In genomic region chr3:89558972-89559910, GRCm38 (mm10) we compare ENCODE assay signal across 12 mouse cellular contexts. TPM values are rescaled to one million over a fixed set of nuclear protein-coding genes. Genes with fewer than 3 reads are reported as not detected.
DNase-seq lines count a peak whose midpoint lies in the region; ATAC-seq and TF ChIP-seq lines count a peak whose summit lies in the region.
"Had no signal": no experiment of that assay in that cellular context is flagged by ENCODE, and none has a peak within 500 bp of the region (broad histone marks: within the 10 kb centered on the region; RNA-seq: fewer than 3 reads in every experiment).

No protein-coding gene starts in this region.

- no peaks in the 10 kb centered on the region; a peak in 1 of 4 replicates for H3K36me3 ChIP-seq in MEL (ENCODE audit: control insufficient read depth in 1 of 2, insufficient read depth in 2 of 2, low read length in 2 of 2)
- no peaks in the 10 kb centered on the region for H3K36me3 ChIP-seq in embryonic facial prominence, embryonic 11.5 days (replicated peaks; ENCODE audit: control insufficient read depth, insufficient read depth, low read depth, low read length)
- no peaks in the 10 kb centered on the region for H3K36me3 ChIP-seq in hindbrain, embryonic 15.5 days
- H3K36me3 ChIP-seq in intestine, embryonic 16.5 days (ENCODE audit: control insufficient read depth, insufficient read depth, low read length): no peaks in the 10 kb centered on the region

- WGBS in embryonic facial prominence, embryonic 11.5 days: 49% methylated on average over 15 of the region's 15 CpGs
- 35% methylated on average over 15 of the region's 15 CpGs for WGBS in hindbrain, embryonic 15.5 days
- WGBS in intestine, embryonic 16.5 days: 58% methylated on average over 15 of the region's 15 CpGs

- TF ChIP-seq RAD21 in MEL (IDR thresholded peaks at IDR 0.05; ENCODE audit: low read depth, low read length): no peak

- H3K4me3 ChIP-seq in layer of hippocampus, adult 2 months: no peak overlapping the region
- H3K4me3 ChIP-seq in MEL (ENCODE audit: control insufficient read depth in 1 of 2, insufficient read depth in 1 of 2, low read depth in 2 of 2, low read length in 2 of 2): no peak overlapping the region
- no peak overlapping the region for H3K4me3 ChIP-seq in embryonic facial prominence, embryonic 11.5 days (ENCODE audit: low read depth, low read length)
- no peak overlapping the region for H3K4me3 ChIP-seq in hindbrain, embryonic 15.5 days
- H3K4me3 ChIP-seq in intestine, embryonic 16.5 days (ENCODE audit: low read length): no peak overlapping the region

- H3K4me2 ChIP-seq in embryonic facial prominence, embryonic 11.5 days (ENCODE audit: low read depth, low read length): no peak overlapping the region
- no peak overlapping the region for H3K4me2 ChIP-seq in hindbrain, embryonic 15.5 days
- H3K4me2 ChIP-seq in intestine, embryonic 16.5 days (ENCODE audit: low read depth, low read length): no peak overlapping the region

- H3K4me1 ChIP-seq in MEL (ENCODE audit: control insufficient read depth in 1 of 2, insufficient read depth in 2 of 2, low read length in 2 of 2): peaks cover 0 to 4% of the 10 kb centered on the region in 2 experiments; a peak in 1 of 4 replicates
- no peaks in the 10 kb centered on the region for H3K4me1 ChIP-seq in embryonic facial prominence, embryonic 11.5 days (ENCODE audit: control insufficient read depth, insufficient read depth, low read length)
- H3K4me1 ChIP-seq in hindbrain, embryonic 15.5 days (replicated peaks): peaks cover 22% of the 10 kb centered on the region
- no peaks in the 10 kb centered on the region for H3K4me1 ChIP-seq in intestine, embryonic 16.5 days (ENCODE audit: control insufficient read depth, insufficient read depth, low read length)

- peaks cover 6 to 7% of the 10 kb centered on the region in 2 experiments for H3K27me3 ChIP-seq in MEL (ENCODE audit: control insufficient read depth in 1 of 2, insufficient read depth in 2 of 2, low read length in 2 of 2)
- no peaks in the 10 kb centered on the region for H3K27me3 ChIP-seq in embryonic facial prominence, embryonic 11.5 days (ENCODE audit: control insufficient read depth, insufficient read depth, low read length)
- H3K27me3 ChIP-seq in hindbrain, embryonic 15.5 days: no peaks in the 10 kb centered on the region
- H3K27me3 ChIP-seq in intestine, embryonic 16.5 days (replicated peaks; ENCODE audit: control insufficient read depth, insufficient read depth, low read length): no peaks in the 10 kb centered on the region

- H3K27ac ChIP-seq in layer of hippocampus, adult 2 months: peak overlapping the region; percentile 79
- no peak overlapping the region for H3K27ac ChIP-seq in MEL (ENCODE audit: control insufficient read depth, low read depth, low read length)
- H3K27ac ChIP-seq in embryonic facial prominence, embryonic 11.5 days (replicated peaks; ENCODE audit: low read depth, low read length): no peak overlapping the region
- H3K27ac ChIP-seq in hindbrain, embryonic 15.5 days (replicated peaks): peak overlapping the region; percentile 58
- no peak overlapping the region for H3K27ac ChIP-seq in intestine, embryonic 16.5 days (ENCODE audit: low read length)

- H3K9me3 ChIP-seq in MEL (replicated peaks; ENCODE audit: insufficient read depth, low read length): no peaks in the 10 kb centered on the region
- no peaks in the 10 kb centered on the region for H3K9me3 ChIP-seq in embryonic facial prominence, embryonic 11.5 days (replicated peaks; ENCODE audit: control insufficient read depth, low read length)
- no peaks in the 10 kb centered on the region for H3K9me3 ChIP-seq in hindbrain, embryonic 15.5 days
- H3K9me3 ChIP-seq in intestine, embryonic 16.5 days (ENCODE audit: control insufficient read depth, low read length): no peaks in the 10 kb centered on the region

- TF ChIP-seq CTCF in layer of hippocampus, adult 2 months (conservative IDR thresholded peaks at IDR 0.05): no peak
- no peak for TF ChIP-seq CTCF in MEL (IDR thresholded peaks at IDR 0.05 in 2 of 3, conservative IDR thresholded peaks at IDR 0.05 in 1 of 3; ENCODE audit: control insufficient read depth in 1 of 3, insufficient read depth in 1 of 3, low read depth in 2 of 3, low read length in 3 of 3, poor library complexity in 1 of 3, severe bottlenecking in 1 of 3)

- no peak for ATAC-seq in embryonic facial prominence, embryonic 11.5 days (replicated peaks; ENCODE audit: insufficient number of reproducible peaks, low FRiP score, low TSS enrichment, low read depth)
- peak; percentile 83 for ATAC-seq in hindbrain, embryonic 15.5 days (ENCODE audit: low FRiP score, low read depth)
- ATAC-seq in intestine, embryonic 16.5 days: no peak

- TF ChIP-seq EP300 in MEL (IDR thresholded peaks at IDR 0.05; ENCODE audit: low read depth in 1 of 2, low read length in 2 of 2): no peak

- H3K9ac ChIP-seq in MEL (ENCODE audit: control insufficient read depth, low read depth, low read length, poor library complexity, severe bottlenecking): no peak overlapping the region
- H3K9ac ChIP-seq in embryonic facial prominence, embryonic 11.5 days (replicated peaks; ENCODE audit: low read length): no peak overlapping the region
- no peak overlapping the region for H3K9ac ChIP-seq in hindbrain, embryonic 15.5 days
- no peak overlapping the region for H3K9ac ChIP-seq in intestine, embryonic 16.5 days (ENCODE audit: low read depth, low read length)

- H3K79me2 ChIP-seq in MEL (ENCODE audit: control insufficient read depth, insufficient read depth, low read length, poor library complexity): no peaks in the 10 kb centered on the region

- TF ChIP-seq POLR2A in MEL (IDR thresholded peaks at IDR 0.05; ENCODE audit: control insufficient read depth in 1 of 2, insufficient read depth in 1 of 2, low read depth in 1 of 2, low read length in 2 of 2, poor library complexity in 1 of 2): no peak

- DNase-seq in layer of hippocampus, adult 2 months (ENCODE audit: low spot score in 2 of 2): peak; percentile 29 to 32
- no peak for DNase-seq in layer of hippocampus, postnatal 36 days
- DNase-seq in MEL (ENCODE audit: low read depth, low spot score): no peak
- DNase-seq in embryonic facial prominence, embryonic 11.5 days (ENCODE audit: low spot score): peak; percentile 58
- DNase-seq in lung, postnatal 10 days: no peak
- no peak for DNase-seq in ovary, postnatal 10 days (ENCODE audit: low spot score)
- DNase-seq: kidney, adult 11 months; lung, adult 2 months; thymus, postnatal 25 days had no signal

TF ChIP-seq in MEL, 35 proteins besides CTCF, POLR2A, EP300 and RAD21:
- TF ChIP-seq ZNF384 (IDR thresholded peaks at IDR 0.05; ENCODE audit: low read depth, low read length) (peak; percentile 32; the same call in 1 of the 2 replicates), CHD2 (IDR thresholded peaks at IDR 0.05; ENCODE audit: low read length) (no peak)
TF ChIP-seq in MEL: peak in this region for 1.

RNA-seq across cellular contexts. Expression of gene Kcnn3, which starts 39.3 kb away (rescaled TPM):
- 10 to 100 TPM; 25.6 to 29.1 TPM for total RNA-seq in layer of hippocampus, adult 2 months (2021)
- total RNA-seq in layer of hippocampus, postnatal 36 days (2021): 10 to 100 TPM; 24.4 to 29.0 TPM
- not detected in 2 replicates for total RNA-seq in MEL (2012; rRNA removed)
- polyA plus RNA-seq in MEL (2012; ENCODE audit: insufficient read depth in 1 of 2, insufficient read length in 2 of 2, low read depth in 1 of 2, low replicate concordance in 2 of 2, missing spikeins in 1 of 2): under 1 TPM in 1 of 2 experiments, not detected in 1; 0.04 TPM
- 0.91 and 1.1 TPM in 2 replicates for polyA plus RNA-seq in embryonic facial prominence, embryonic 11.5 days (2014; fragmentation: Nextera tagmentation; extraction: Ambion mirVana)
- 9.1 and 9.6 TPM in 2 replicates for polyA plus RNA-seq in hindbrain, embryonic 15.5 days (2015; fragmentation: Nextera tagmentation; extraction: Ambion mirVana)
- polyA plus RNA-seq in intestine, embryonic 16.5 days (2015; fragmentation: Nextera tagmentation; extraction: Ambion mirVana): 3.8 and 4.1 TPM in 2 replicates
- total RNA-seq: common myeloid progenitor, adult 5-6 weeks had no signal

Comparison
In these comparisons a context has a peak if more than half of its experiments do, and no peak if none do; other contexts are left out.
1. DNase-seq: peak in layer of hippocampus, adult 2 months (2 of 2) and embryonic facial prominence, embryonic 11.5 days (single experiment); none in layer of hippocampus, postnatal 36 days (0 of 2), MEL (single experiment), lung, postnatal 10 days (single experiment) and ovary, postnatal 10 days (single experiment).
2. H3K27ac ChIP-seq: peak in layer of hippocampus, adult 2 months (single experiment) and hindbrain, embryonic 15.5 days (single experiment); none in MEL (single experiment), embryonic facial prominence, embryonic 11.5 days (single experiment) and intestine, embryonic 16.5 days (single experiment).